Mouse (Mus musculus): ENCODE measurements around the gene Ppil4.
"Not testable (repeated sequence)": the region's sequence is repeated elsewhere in the genome, so short reads cannot be mapped to it uniquely, and the experiment has no call there.

The Ppil4 gene

GRCm38 (mm10) chr10:7792751-7793385 lies at the start of gene Ppil4, which contains the start of gene Ginm1:
TSS of gene Ppil4 (plus strand) at chr10:7792891.
TSS of gene Ginm1 (minus strand) at chr10:7792824.
- peak; percentile 75 to 84 for DNase-seq (ENCODE audit: low spot score in 2 of 2)

DNA sequence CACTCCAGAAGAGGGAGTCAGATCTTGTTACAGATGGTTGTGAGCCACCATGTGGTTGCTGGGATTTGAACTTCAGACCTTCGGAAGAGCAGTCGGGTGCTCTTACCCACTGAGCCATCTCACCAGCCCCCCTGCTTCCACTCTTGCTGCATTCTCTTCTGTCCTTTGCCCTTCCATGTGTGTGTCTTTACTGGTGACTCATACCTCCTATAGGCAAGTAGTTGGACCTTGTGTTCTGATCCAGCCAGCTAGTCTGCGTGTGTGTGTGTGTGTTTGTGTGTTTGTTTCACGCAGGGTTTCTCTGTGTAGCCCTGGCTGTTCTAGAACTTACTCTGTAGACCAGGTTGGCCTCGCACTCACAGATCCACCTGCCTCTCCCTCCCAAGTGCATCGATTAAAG lies 47.2 kb upstream of the Ppil4 start:
- DNase-seq (ENCODE audit: low spot score in 2 of 2), result not testable (repeated sequence)

DNA sequence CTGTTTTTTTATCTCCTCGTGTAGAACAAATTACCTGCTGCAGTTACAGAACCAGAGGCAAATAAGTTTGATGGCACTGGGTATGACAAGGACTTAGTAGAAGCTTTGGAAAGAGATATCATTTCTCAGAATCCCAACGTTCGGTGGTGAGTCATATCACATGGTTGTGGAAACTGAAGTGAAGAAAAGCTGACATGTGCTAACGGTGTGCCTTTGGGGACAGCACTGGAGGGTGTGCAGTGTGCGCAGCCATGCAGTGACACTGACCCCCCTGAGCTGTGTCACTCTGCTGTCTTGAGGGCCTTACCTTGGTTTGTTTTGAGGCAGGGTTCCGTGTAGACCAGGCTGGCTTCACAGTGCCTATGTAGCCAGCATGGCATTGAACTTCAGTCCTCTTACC lies 43.9 kb upstream of the Ppil4 start:
- no peak for DNase-seq (ENCODE audit: low spot score in 2 of 2)

DNA sequence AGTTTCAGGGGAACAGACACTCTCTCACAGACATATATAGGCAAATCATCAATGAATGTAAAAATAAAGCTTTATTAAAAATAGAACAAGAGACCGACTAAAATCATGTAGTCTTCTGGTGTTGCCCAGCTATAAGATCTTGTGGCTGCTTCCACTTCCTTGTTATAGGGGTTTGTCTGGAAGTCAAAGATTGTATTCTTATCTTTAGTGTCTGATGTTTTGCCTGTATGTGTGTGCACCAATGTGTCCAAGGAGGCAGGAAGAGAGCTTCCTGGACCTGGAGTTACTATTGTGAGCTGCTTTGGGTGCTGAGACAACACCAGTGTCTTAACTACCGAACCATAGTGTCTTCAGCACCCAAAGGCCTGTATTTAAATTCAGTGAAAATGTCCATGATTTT lies 35.1 kb upstream of the Ppil4 start:
- DNase-seq (ENCODE audit: low spot score in 2 of 2), result no peak

DNA sequence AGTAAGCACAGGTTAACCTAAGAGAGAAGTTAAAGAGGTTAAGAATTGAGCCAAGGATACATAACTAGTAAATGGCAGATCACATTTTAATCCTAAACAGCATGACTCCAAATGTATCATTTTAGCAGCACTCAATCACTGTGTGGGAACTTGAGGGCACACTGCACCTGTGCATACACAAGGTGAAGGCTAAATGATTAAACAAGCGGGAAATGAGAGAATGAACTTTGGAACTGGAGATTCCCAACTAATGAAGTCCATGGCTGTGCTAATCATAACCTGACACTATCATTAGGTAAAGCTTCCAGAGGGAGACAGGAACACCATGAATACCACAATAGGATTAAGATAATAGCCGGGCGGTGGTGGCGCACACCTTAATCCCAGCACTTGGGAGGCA lies 20.3 kb upstream of the Ppil4 start:
- DNase-seq (ENCODE audit: low spot score in 2 of 2), result no peak

DNA sequence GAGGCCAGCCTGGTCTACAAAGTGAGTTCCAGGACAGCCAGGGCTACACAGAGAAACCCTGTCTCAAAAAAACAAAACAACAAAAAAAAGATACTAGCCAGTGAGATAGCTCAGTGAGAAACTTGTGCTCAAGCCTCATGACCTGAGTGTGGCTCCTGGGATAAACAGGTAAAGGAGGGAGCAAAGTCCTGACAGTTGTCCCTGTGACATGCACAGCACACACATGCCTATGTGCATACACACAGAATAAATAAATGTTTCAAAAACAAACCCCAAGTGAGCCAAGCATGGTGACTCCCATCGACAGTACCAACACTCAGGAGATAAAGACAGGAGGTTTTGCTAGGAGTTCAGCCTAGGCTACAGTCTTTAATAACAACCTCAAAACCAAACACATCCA lies 19.9 kb upstream of the Ppil4 start:
- no peak for DNase-seq (ENCODE audit: low spot score in 2 of 2)

GRCm38 (mm10) chr10:7775421-7775820 lies 17.3 kb upstream of the Ppil4 start:
- no peak for DNase-seq (ENCODE audit: low spot score in 2 of 2)

DNA sequence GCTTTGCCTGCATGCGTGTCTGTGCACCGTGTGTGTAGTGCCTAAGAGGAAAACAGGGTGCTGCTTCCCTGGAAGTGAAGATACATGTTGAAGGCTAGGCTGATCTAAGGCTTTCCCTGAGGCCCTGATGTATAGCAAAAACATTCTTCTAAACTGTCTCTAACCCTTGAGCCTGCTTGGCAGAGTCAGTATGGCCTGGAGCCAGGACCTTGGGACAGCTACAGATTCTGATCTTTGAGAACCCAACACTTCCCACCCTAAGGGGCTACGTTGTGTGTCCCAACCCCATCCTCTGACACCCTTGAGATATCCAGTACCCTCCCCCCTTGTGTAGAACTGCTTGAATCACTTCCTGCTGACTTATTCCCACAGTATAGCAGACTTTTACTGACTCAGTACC lies 14.3 kb upstream of the Ppil4 start:
- DNase-seq (ENCODE audit: low spot score in 2 of 2), result no peak

GRCm38 (mm10) chr10:7779751-7780237 lies 12.9 kb upstream of the Ppil4 start:
- DNase-seq (ENCODE audit: low spot score in 2 of 2), result no peak

DNA sequence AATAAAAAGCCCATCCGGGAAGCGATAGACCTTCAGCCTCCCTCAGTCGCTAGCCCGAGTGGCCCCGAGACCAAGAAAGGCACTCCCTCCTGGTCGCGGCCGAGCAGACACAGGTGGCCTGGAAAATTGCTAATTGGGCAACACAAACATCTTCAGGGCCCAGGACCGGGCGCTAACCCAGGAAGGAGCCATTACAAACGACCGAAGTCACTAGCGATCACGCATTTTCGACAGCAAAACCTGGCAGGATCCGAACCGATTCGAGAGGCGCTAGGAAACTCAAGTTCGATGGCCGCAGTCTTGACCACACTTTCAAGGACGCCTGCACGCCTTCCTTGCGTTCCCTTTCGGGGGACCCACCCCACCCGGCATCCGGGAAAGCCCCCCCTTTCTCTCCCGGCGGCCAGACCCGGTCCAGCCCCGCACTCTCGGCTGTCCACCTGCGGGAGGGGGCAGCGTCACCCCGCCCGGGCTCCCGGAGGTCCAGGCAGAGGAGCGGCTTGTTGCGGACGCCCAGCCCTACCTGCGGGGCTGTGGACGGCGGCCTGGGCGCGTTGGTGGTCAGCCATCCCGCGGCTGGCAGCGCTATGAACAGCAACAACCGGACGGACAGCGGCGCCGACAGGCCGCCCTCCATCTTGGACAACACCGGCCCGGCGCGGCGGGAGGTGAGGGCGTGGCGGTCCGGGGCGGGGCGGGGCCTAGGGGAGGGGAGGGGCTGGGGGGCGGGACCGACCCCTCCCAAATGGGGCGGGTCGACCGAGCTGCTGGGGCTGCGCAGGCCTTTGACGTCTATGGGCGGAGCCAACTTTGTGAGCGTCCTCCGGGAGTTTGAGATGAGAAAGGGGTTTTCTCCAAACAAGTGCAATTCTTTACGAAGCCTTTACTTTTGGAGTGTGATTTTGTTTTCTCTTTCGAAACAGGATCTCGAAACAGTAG lies 12.2 kb upstream of the Ppil4 start:
- DNase-seq (ENCODE audit: low spot score in 2 of 2), result peak; percentile 38 to 69

- no peak for DNase-seq (ENCODE audit: low spot score in 2 of 2)
These were observed 11.5 kb upstream of the Ppil4 start for GRCm38 (mm10) chr10:7781214-7781613.

GRCm38 (mm10) chr10:7787319-7787718 lies 5.4 kb upstream of the Ppil4 start:
- DNase-seq (ENCODE audit: low spot score in 2 of 2), result no peak

GRCm38 (mm10) chr10:7792254-7792750 lies 389 bp upstream of the Ppil4 start:
- DNase-seq (ENCODE audit: low spot score in 2 of 2), result no peak

- DNase-seq (ENCODE audit: low spot score in 2 of 2), result no peak
These were observed 8.6 kb downstream of the Ppil4 start for GRCm38 (mm10) chr10:7801258-7801657.

DNA sequence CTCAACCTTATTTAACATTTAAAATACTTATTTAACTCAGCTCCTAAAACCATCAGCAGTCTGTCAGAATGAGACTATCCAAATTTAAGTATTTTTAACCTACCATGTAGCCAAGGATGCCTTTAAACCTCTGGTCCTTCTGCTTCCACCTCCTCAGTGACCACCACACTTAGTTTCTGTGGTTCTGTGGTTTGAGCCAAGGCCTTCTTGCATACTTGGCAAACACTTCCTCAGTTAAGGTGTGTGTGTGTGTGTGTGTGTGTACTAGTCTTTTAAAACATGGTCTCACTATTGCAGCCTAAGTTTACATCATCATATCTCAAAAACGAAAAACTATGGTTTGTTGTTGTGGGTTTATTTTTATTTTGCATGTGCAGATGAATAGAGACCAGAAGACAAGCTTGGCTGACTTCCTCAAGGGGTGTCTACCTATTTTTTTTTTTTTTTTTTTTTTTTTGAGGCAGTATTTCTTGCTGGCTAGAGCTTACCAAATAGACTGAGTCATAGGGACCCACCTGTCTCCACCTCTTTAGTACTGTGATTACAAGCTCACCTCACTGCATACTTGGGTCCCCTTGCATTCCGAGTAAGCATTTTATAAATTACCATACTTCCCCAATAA lies 9.9 kb downstream of the Ppil4 start:
- no peak for DNase-seq (ENCODE audit: low spot score in 2 of 2)

- peak in 1 of 2 experiments; percentile 25 for DNase-seq (ENCODE audit: low spot score in 2 of 2)
These were observed 17.2 kb downstream of the Ppil4 start for GRCm38 (mm10) chr10:7809937-7810336.

- DNase-seq (ENCODE audit: low spot score in 2 of 2), result no peak
These were observed 23.8 kb downstream of the Ppil4 start for GRCm38 (mm10) chr10:7816476-7816875.

DNA sequence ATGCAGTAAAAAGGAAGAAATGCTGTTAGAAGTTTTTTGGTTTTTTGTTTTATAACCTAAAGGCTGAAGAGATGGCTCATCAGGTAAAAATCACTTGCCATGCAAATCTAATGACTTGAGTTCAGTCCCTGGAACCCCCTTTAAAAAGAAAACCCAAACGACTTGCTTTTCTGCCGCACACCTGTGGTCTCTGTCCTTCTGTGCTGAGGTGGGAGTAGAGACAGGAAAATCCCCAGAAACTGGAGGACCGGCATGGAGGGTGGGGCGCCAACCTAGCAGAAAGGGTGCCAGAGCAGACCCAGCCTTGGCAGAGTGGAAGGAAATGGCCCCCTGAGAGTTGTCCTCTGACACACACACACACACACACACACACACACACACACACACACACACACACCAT lies 26.0 kb downstream of the Ppil4 start:
- no peak for DNase-seq (ENCODE audit: low spot score in 2 of 2)

GRCm38 (mm10) chr10:7819156-7819555 lies 26.5 kb downstream of the Ppil4 start:
- no peak for DNase-seq (ENCODE audit: low spot score in 2 of 2)

- DNase-seq (ENCODE audit: low spot score in 2 of 2), result no peak
These were observed 26.9 kb downstream of the Ppil4 start for GRCm38 (mm10) chr10:7819603-7820002.

DNA sequence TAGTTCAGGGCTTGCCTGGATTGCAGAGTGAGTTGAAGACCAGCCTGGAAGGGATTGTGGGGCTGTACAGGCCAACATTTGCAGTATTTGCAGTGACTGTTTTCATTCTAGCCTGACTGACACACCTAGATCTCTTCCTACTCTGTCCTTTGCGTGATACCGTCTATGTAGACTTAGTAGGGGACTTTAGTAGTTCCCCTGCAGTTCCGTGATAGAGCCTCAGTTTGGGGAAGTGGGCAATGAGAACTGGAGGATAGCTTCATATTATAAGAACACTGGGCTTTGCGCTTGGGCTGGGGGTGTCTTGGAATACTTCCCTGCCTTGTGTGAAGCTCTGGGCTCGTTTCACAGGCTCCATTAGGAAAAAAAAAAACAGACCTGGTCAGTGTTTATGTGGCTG lies 27.5 kb downstream of the Ppil4 start:
- no peak for DNase-seq (ENCODE audit: low spot score in 2 of 2)

- no peak for DNase-seq (ENCODE audit: low spot score in 2 of 2)
These were observed 29.3 kb downstream of the Ppil4 start for GRCm38 (mm10) chr10:7821981-7822380.
